Mouse (Mus musculus) erythroblast, adult 5-6 weeks (primary cell): ENCODE data around the gene Gpatch2l. TPM values are rescaled to one million over a fixed set of nuclear protein-coding genes. Genes with fewer than 3 reads are reported as not detected.

Experiments
- ATAC-seq: replicated peaks from 2 replicates; pipeline ENCODE4 v1.8.0; 2016; ENCODE audit warnings: moderate number of reproducible peaks, mild to moderate bottlenecking, moderate TSS enrichment, inconsistent platforms; ENCODE audit not compliant: poor library complexity, low FRiP score, severe bottlenecking
- total RNA-seq, 2 experiments: library from RNA; stranded (forward) in 1 of 2; stranded (reverse) in 1 of 2; fragments of 150-400 nt in 1 of 2; fragments of 200-764, 138-1000 nt in 1 of 2; gene quantifications; 2 replicates each; pipeline versions ENCODE4 v1.2.3 to v1.2.4; 2015 to 2017; ENCODE audit warnings: low replicate concordance in 2 of 2

Gene Gpatch2l
- total RNA-seq (2015; ENCODE audit: low replicate concordance) = 13.4 and 17.1 TPM in 2 replicates
- total RNA-seq (2017; ENCODE audit: low replicate concordance) = 15.9 and 16.8 TPM in 2 replicates

DNA sequence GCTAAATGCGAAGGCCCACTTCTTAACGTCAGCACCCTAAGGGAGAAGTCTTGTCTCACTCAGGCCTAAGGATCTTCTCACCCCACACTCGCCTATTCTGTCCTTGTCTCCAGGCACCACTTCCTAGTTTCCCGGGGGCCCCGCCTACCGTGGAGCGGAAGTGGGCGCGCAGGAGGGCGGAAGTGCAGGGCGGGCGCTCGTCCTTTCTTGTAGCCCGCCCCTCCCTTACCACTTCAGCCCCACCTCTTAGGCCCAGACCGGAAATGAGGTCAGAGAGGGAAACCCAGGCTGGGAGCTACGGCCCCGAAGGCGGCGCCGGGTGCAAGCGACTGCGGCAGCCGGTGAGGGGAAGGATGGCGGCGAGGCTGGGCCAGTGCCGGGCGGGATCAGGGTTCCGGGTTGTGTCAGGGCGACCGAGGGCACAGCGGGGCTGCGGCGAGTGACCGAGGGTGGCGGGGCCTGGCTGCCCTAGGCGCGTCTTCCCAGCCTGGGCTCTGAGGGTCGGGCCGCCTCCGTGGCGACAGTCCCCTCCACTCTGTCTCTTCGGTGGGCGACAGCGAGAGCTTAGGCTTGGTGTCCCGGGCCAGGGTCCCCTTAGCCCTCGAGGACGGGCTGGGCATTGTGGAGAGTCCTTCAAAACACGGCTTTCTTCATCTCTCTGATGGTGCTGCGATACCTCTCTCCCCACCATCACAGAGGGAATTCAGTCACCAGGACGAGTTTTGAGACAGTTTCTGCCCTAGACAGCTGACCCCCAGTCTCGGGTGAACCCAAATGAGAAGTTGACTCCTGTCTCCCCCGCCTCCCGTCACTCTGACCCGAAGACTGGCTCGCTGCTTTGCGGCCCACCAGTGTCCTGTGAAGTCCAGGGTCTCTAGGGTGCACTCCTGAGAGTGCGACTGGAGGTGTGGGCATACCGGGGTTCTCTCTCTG is at the start of gene Gpatch2l:
Gpatch2l (plus strand) TSS at position 255 of the 933 bp plus-strand sequence.
- ATAC-seq = peak; percentile 99

GRCm38 (mm10) chr12:86192036-86192449 is 49.6 kb upstream of the Gpatch2l start:
- no peak for ATAC-seq

DNA sequence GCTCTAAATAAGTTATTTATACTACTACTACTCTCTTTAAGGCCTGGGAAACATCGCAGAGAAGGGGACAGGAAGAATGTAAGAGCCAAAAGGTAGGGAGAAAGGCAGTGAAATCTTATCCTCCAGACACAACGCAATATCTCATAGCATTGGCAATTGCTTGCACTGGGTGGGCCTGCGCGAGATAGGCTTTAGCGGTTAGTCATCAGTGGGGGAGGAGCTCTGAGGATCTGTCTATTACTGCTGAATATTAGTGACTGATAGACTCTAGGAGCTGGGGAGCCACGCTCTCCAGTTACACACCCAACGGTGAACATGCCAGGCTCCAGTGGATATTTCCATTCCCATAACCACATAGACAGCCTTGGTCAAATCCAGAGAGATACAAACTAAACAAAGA is 44.7 kb upstream of the Gpatch2l start:
- no peak for ATAC-seq

- no peak for ATAC-seq
Observed at GRCm38 (mm10) chr12:86203443-86204057, 38.1 kb upstream of the Gpatch2l start.

- ATAC-seq = no peak
Observed at GRCm38 (mm10) chr12:86211099-86211520, 30.5 kb upstream of the Gpatch2l start.

- no peak for ATAC-seq
Observed at GRCm38 (mm10) chr12:86212693-86213470, 28.8 kb upstream of the Gpatch2l start.

- ATAC-seq = no peak
Observed at GRCm38 (mm10) chr12:86214201-86214600, 27.5 kb upstream of the Gpatch2l start.

DNA sequence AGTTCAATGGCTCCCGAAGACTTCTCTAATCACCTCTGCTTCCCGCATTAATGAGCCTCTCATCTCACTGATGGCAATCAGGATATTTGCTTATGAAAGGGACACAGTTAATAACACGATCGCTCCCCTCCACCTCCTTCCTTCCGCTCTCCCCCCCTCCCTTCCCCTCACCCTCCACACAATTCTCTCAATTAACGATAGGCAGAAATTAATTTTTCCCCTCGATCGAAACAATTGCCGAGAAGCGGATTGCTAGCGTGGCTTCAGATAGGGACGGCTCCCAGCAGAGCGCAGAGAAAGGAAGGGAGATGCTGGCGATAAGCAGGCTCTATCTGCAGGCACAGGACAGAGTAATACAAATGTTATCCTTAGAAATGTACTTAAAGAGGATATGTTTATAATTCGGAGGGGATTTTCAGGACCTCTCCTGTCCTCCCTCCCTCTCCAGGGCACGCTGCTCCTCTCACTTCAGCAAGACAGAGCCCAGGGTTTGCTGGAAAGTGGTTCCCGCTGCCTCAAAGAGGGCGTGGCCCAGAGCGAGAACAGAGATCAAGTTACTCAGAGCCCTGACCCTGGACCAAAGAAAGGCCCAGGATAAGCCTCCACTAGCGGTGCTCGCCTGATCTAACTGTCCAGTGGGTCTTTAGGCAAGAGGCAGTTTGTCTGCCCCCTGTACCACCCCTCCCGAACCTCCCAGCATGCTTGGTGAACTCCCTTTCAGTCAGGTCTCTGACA is 24.8 kb upstream of the Gpatch2l start:
- no peak for ATAC-seq

DNA sequence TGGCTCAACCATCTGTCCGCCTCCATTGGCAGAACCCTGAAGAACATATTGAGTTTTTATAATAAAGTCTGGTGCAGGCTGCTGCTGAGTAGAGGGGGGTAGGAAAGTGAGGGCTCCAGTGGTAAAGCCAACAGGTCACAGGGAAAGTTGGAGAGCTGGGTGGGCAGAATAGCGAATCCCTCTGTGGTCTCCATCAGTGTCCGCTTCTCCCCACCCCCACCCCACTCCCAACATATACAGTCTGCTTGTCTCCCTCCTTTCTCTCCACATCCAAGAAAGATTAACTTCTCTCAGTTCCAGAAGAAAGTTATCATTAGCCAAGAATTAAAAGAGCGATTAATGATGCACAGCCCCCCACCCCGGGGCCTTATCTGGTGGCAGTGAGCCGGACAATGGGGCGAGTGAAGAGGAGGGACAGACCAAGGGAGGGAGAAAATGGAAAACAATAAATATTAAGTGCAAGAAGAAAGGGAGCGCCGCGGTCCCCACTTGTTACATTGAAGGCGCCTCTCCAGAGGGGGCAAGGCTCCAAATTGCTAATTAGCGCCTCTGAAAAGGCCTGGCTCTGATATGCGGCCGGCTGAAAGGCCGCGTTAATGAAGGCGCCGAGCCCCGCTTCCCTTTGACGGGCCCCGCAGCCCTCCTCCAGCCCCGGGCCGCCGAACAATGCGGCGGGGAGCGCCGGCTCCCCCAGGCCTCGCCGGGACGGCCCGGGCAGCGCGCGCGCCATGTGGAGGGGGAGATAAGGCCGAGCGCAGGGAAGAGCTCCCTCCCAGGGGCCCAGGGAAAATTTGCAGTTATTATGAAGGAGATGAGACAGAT is 21.2 kb upstream of the Gpatch2l start:
- ATAC-seq = no peak

GRCm38 (mm10) chr12:86221074-86221703 is 20.5 kb upstream of the Gpatch2l start:
- no peak for ATAC-seq

DNA sequence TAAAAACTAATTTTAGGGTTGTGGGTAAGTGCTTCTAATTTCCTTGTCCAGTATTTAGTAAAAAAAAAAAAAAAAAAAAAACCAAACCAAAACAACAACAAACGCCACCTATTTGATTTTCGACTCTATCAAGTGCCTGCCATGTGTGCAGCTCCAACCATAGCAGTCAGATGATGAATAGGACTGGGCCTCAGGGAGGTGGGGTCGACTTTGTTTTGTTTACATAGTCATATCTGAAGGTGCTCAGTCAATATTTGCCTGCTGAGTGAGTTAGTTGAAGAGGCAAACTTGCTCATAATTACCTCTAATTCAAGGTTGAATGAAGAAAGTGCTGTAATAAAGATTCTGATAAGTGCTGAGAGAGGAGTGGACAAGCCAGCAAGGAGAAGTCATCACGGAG is 7.4 kb upstream of the Gpatch2l start:
- ATAC-seq = no peak

- no peak for ATAC-seq
Observed at GRCm38 (mm10) chr12:86238736-86239135, 2.9 kb upstream of the Gpatch2l start.

- no peak for ATAC-seq
Observed at GRCm38 (mm10) chr12:86242563-86242962, 905 bp downstream of the Gpatch2l start.

DNA sequence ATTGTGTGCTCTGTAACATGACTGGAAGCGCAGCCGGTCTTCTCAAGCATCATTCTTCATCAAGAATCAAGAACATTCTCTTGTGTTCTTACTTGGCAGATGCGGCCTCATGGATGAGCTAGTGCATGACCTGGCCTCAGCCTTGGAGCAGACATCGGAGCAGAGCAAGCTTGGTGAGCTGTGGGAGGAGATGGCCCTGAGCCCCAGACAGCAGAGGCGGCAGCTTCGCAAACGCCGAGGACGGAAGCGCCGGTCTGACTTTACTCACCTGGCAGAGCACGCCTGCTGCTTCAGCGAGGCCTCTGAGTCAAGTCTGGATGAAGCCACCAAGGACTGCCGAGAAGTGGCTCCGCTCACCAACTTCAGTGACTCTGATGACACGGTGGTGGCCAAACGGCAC is 2.3 kb downstream of the Gpatch2l start:
- ATAC-seq = no peak

DNA sequence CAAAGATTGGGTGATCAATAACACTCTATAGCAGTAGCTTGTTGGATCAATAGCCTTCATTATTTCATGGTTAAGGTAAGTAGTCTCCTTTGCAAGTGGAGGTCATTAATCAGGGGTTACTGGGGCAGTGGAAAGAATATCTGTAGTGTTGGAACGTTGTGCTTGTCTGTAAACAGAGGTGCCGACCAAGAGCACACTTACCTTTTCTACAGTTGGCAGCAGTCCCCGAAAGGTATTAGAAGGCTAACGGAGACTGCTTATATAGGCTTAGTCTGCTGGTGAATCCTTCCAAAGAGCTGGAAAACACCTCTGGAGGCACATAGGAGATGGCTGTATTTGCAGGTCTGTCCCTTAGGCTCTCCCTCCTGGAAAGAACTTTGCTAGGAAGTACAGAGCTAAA is 8.5 kb downstream of the Gpatch2l start:
- ATAC-seq = no peak

- no peak for ATAC-seq
Observed at GRCm38 (mm10) chr12:86254910-86255309, 13.3 kb downstream of the Gpatch2l start.

DNA sequence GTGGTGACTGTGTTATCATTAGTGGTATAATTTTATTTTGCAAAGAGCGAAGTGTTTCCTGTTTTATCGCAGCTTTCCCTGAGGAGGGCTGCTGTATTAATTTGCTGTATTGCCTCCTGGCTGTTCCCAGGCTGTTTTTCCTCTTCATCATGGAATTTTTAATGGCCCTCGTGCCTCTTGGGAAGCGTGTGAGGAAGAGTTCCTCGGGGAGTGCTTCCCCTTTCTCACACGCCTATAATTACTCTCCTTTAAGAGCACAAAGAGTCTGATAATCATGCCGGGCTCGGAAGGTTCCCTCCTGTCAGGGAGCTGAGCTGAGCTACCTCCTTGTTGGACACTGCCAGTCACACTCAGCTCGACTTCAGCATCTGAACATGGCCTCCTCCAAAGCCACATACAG is 30.0 kb downstream of the Gpatch2l start:
- ATAC-seq = no peak

DNA sequence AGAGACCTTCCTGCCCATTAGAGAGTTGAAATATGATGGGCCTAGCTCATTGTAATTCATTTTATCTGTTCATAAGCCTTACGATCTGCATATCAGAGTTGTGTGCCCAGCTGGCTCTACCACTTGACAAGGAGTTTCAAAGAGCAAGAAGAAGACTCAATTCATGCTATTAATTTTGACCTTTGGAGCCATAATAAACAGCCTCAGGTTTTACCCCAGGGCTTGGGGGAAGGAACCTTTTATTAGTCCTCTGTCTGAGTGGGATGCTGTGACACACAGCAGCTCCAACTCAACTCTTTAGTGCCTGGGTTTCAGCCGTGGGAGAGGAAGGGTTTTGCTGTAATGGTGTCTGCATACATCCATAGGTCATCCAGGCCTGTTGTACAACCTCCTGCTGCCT is 32.6 kb downstream of the Gpatch2l start:
- ATAC-seq = no peak
